Mouse (Mus musculus) kidney, adult 18-20 months (tissue): Measurements from ENCODE around the gene Lrrfip2.

Experiments
- DNase-seq: peaks from one replicate; pipeline ENCODE4 v3.0.0; 2021

The Lrrfip2 gene

GRCm38 (mm10) chr9:111223406-111223805 is 106.0 kb downstream of the Lrrfip2 start:
- DNase-seq, result no peak

GRCm38 (mm10) chr9:111228446-111228845 is 111.1 kb downstream of the Lrrfip2 start:
- DNase-seq, result no peak

- DNase-seq, result no peak
Measured at GRCm38 (mm10) chr9:111234701-111235100, 117.3 kb downstream of the Lrrfip2 start.

- DNase-seq, result no peak
Measured at GRCm38 (mm10) chr9:111237726-111238125, 120.3 kb downstream of the Lrrfip2 start.

- DNase-seq, result no peak
Measured at GRCm38 (mm10) chr9:111239821-111240220, 122.4 kb downstream of the Lrrfip2 start.

- DNase-seq, result no peak
Measured at GRCm38 (mm10) chr9:111243384-111243783, 126.0 kb downstream of the Lrrfip2 start.

- no peak for DNase-seq
Measured at GRCm38 (mm10) chr9:111245546-111245945, 128.2 kb downstream of the Lrrfip2 start.

- DNase-seq, result no peak
Measured at GRCm38 (mm10) chr9:111247682-111248246, 130.4 kb downstream of the Lrrfip2 start.

GRCm38 (mm10) chr9:111252161-111252869 is 134.9 kb downstream of the Lrrfip2 start:
- DNase-seq, result no peak

GRCm38 (mm10) chr9:111260360-111260985 is 143.1 kb downstream of the Lrrfip2 start:
- DNase-seq, result no peak

GRCm38 (mm10) chr9:111261356-111261755 is 144.0 kb downstream of the Lrrfip2 start:
- DNase-seq, result no peak

GRCm38 (mm10) chr9:111267998-111268397 is 150.6 kb downstream of the Lrrfip2 start:
- no peak for DNase-seq

GRCm38 (mm10) chr9:111270606-111271005 is 153.2 kb downstream of the Lrrfip2 start:
- no peak for DNase-seq

GRCm38 (mm10) chr9:111271056-111271433 is 153.7 kb downstream of the Lrrfip2 start:
- no peak for DNase-seq

GRCm38 (mm10) chr9:111271434-111272160 is 154.2 kb downstream of the Lrrfip2 start, which contains the start of the genes Mlh1 and Epm2aip1:
Gene Mlh1, minus strand, starts transcription at chr9:111271791.
Gene Epm2aip1, plus strand, starts transcription at chr9:111271929.
- DNase-seq, result peak; percentile 99

GRCm38 (mm10) chr9:111272356-111272755 is 155.0 kb downstream of the Lrrfip2 start:
- DNase-seq, result no peak

GRCm38 (mm10) chr9:111272996-111273785 is 155.8 kb downstream of the Lrrfip2 start:
- DNase-seq, result no peak

GRCm38 (mm10) chr9:111273958-111274357 is 156.6 kb downstream of the Lrrfip2 start:
- DNase-seq, result no peak

- no peak for DNase-seq
Measured at GRCm38 (mm10) chr9:111275156-111275555, 157.8 kb downstream of the Lrrfip2 start.
